Mouse (Mus musculus): ENCODE measurements around the gene Mlycd.

Gene Mlycd

DNA sequence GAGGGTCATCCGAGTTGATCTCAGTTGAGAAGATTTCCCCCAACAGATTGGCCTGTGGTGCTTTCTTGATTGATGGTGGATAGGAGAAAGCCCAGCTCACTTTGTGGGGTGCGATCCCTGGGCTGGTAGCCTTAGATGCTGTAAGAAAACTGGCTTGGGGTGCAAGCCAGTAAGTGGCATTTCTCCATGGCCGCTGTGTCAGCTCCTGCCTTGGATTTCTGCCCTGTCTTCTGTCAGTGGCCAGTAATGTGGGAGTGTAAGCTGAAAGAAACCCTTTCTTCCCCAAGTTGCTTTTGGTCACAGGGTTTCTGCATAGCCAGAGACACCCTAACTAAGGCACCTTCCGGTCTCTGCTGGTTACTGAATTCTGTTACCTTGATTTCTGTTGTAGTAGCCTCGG lies 61.4 kb downstream of the Mlycd start:
- CTCF ChIA-PET: interaction anchor here (0.5 kb wide), 1 partner anchor 38 kb away, joined by 10 read pairs; no protein-coding TSS in a partner anchor

DNA sequence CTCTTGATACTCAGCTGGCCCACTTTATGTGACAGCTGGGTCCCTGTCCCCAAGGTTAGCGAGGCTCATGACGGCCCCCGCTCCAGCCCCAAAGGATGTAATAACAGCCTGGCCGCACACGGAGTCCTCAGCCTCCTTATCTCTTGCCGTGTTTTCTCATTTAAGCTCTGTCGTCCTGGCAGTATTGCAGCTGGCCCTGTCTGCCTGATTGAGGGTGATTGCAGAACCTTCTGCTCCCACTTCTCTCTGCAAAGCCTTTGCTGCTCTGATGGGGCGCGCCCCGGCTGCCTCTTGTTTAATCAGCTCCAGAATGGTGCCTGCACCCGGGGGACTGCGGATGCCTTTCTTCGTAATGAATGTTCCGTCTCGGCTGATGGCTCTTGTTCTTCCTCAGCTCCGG lies 65.0 kb downstream of the Mlycd start:
- CTCF ChIA-PET: interaction anchor here (0.6 to 0.7 kb wide), 3 partner anchors 22 to 91 kb away, joined by 3 to 20 read pairs (median 3); no protein-coding TSS in a partner anchor
